Comparison of ENCODE assay signal across 10 mouse cellular contexts in genomic region chr16:93770271-93770926, GRCm38 (mm10). TPM values are rescaled to one million over a fixed set of nuclear protein-coding genes. Genes with fewer than 3 reads are reported as not detected.
DNase-seq lines count a peak whose midpoint lies in the region; ATAC-seq lines count a peak whose summit lies in the region.
"Had no signal": no experiment of that assay in that cellular context is flagged by ENCODE, and none has a peak within 500 bp of the region (broad histone marks: within the 10 kb centered on the region; RNA-seq: fewer than 3 reads in every experiment).

No protein-coding gene starts in this region.

- H3K27me3 ChIP-seq in forebrain, embryonic 10.5 days (ENCODE audit: poor library complexity, severe bottlenecking), result no peaks in the 10 kb centered on the region
- H3K27me3 ChIP-seq in forebrain, embryonic 11.5 days (ENCODE audit: control insufficient read depth, insufficient read depth, low read length), result no peaks in the 10 kb centered on the region
- H3K27me3 ChIP-seq in midbrain, embryonic 13.5 days, result no peaks in the 10 kb centered on the region
- no peaks in the 10 kb centered on the region for H3K27me3 ChIP-seq in midbrain, embryonic 10.5 days (ENCODE audit: low read depth, poor library complexity, severe bottlenecking)
- H3K27me3 ChIP-seq in stomach, embryonic 15.5 days (replicated peaks), result no peaks in the 10 kb centered on the region
- H3K27me3 ChIP-seq in hindbrain, embryonic 13.5 days, result no peaks in the 10 kb centered on the region

- peaks cover 5% of the 10 kb centered on the region for H3K4me1 ChIP-seq in forebrain, embryonic 10.5 days
- H3K4me1 ChIP-seq in forebrain, embryonic 11.5 days (replicated peaks; ENCODE audit: control insufficient read depth, insufficient read depth, low read length), result no peaks in the 10 kb centered on the region
- H3K4me1 ChIP-seq in midbrain, embryonic 13.5 days (replicated peaks), result no peaks in the 10 kb centered on the region
- 0 out of 2 replicates have a peak, but pooled peaks cover 3% of the 10 kb centered on the region for H3K4me1 ChIP-seq in midbrain, embryonic 10.5 days
- H3K4me1 ChIP-seq in stomach, embryonic 15.5 days, result no peaks in the 10 kb centered on the region; the same call in 1 of the 2 replicates
- 0 out of 2 replicates have a peak, but pooled peaks cover 3% of the 10 kb centered on the region for H3K4me1 ChIP-seq in hindbrain, embryonic 13.5 days (replicated peaks)

- H3K36me3 ChIP-seq in forebrain, embryonic 10.5 days (replicated peaks), result no peaks in the 10 kb centered on the region
- H3K36me3 ChIP-seq in forebrain, embryonic 11.5 days (ENCODE audit: control insufficient read depth, insufficient read depth, low read length), result no peaks in the 10 kb centered on the region
- H3K36me3 ChIP-seq in midbrain, embryonic 13.5 days, result peaks cover 71% of the 10 kb centered on the region
- peaks cover 20% of the 10 kb centered on the region for H3K36me3 ChIP-seq in midbrain, embryonic 10.5 days
- H3K36me3 ChIP-seq in stomach, embryonic 15.5 days, result no peaks in the 10 kb centered on the region
- peaks cover 80% of the 10 kb centered on the region for H3K36me3 ChIP-seq in hindbrain, embryonic 13.5 days

- 0 out of 2 replicates have a peak overlapping the region, but pooled peaks have one; percentile 26 for H3K27ac ChIP-seq in forebrain, embryonic 10.5 days
- no peak overlapping the region for H3K27ac ChIP-seq in forebrain, embryonic 11.5 days (ENCODE audit: low read depth, low read length)
- H3K27ac ChIP-seq in midbrain, embryonic 13.5 days, result no peak overlapping the region
- no peak overlapping the region; the same call in 1 of the 2 replicates for H3K27ac ChIP-seq in midbrain, embryonic 10.5 days (replicated peaks)
- H3K27ac ChIP-seq in stomach, embryonic 15.5 days, result no peak overlapping the region
- no peak overlapping the region for H3K27ac ChIP-seq in hindbrain, embryonic 13.5 days

- H3K9ac ChIP-seq in forebrain, embryonic 11.5 days (ENCODE audit: low read length), result no peak overlapping the region
- no peak overlapping the region for H3K9ac ChIP-seq in midbrain, embryonic 13.5 days (replicated peaks)
- H3K9ac ChIP-seq in stomach, embryonic 15.5 days, result no peak overlapping the region
- H3K9ac ChIP-seq in hindbrain, embryonic 13.5 days, result no peak overlapping the region

- ATAC-seq in forebrain, embryonic 11.5 days (replicated peaks; ENCODE audit: low FRiP score), result no peak
- 0 out of 2 replicates have a peak, but pooled peaks have one; percentile 45 for ATAC-seq in midbrain, embryonic 13.5 days
- peak; percentile 44 for ATAC-seq in stomach, embryonic 15.5 days (ENCODE audit: insufficient read depth, low FRiP score, low read depth)
- ATAC-seq in hindbrain, embryonic 13.5 days (ENCODE audit: low FRiP score), result no peak

- no peaks in the 10 kb centered on the region for H3K9me3 ChIP-seq in forebrain, embryonic 10.5 days
- H3K9me3 ChIP-seq in forebrain, embryonic 11.5 days (ENCODE audit: control insufficient read depth, low read length), result no peaks in the 10 kb centered on the region
- H3K9me3 ChIP-seq in midbrain, embryonic 13.5 days, result no peaks in the 10 kb centered on the region
- H3K9me3 ChIP-seq in midbrain, embryonic 10.5 days (replicated peaks), result no peaks in the 10 kb centered on the region
- no peaks in the 10 kb centered on the region for H3K9me3 ChIP-seq in stomach, embryonic 15.5 days
- no peaks in the 10 kb centered on the region for H3K9me3 ChIP-seq in hindbrain, embryonic 13.5 days
- H3K9me3 ChIP-seq: megakaryocyte, embryonic 14.5 days had no signal

- no peak overlapping the region for H3K4me3 ChIP-seq in forebrain, embryonic 10.5 days
- H3K4me3 ChIP-seq in forebrain, embryonic 11.5 days (ENCODE audit: low read depth, low read length), result no peak overlapping the region
- no peak overlapping the region for H3K4me3 ChIP-seq in midbrain, embryonic 13.5 days (replicated peaks)
- no peak overlapping the region for H3K4me3 ChIP-seq in midbrain, embryonic 10.5 days
- H3K4me3 ChIP-seq in stomach, embryonic 15.5 days (replicated peaks), result no peak overlapping the region
- no peak overlapping the region for H3K4me3 ChIP-seq in hindbrain, embryonic 13.5 days
- H3K4me3 ChIP-seq: megakaryocyte, embryonic 14.5 days had no signal

- no peak overlapping the region for H3K4me2 ChIP-seq in forebrain, embryonic 11.5 days (ENCODE audit: low read depth, low read length, severe bottlenecking)
- no peak overlapping the region for H3K4me2 ChIP-seq in midbrain, embryonic 13.5 days (replicated peaks)
- H3K4me2 ChIP-seq in stomach, embryonic 15.5 days, result no peak overlapping the region
- no peak overlapping the region for H3K4me2 ChIP-seq in hindbrain, embryonic 13.5 days

- no peak for DNase-seq in forebrain, embryonic 10.5 days (ENCODE audit: extremely low spot score, low spot score)
- no peak for DNase-seq in forebrain, embryonic 11.5 days (ENCODE audit: low spot score)
- no peak for DNase-seq in midbrain, embryonic 10.5 days (ENCODE audit: low spot score)
- DNase-seq in kidney, postnatal 36 days, result peak; percentile 58 to 79
- DNase-seq in spleen, postnatal 36 days (ENCODE audit: low spot score in 2 of 2), result no peak
- DNase-seq: right cerebral cortex, adult 18-20 months had no signal

- WGBS in forebrain, embryonic 10.5 days, result 72% methylated on average over 32 of the region's 32 CpGs
- 76% methylated on average over 32 of the region's 32 CpGs for WGBS in forebrain, embryonic 11.5 days
- 71% methylated on average over 32 of the region's 32 CpGs for WGBS in midbrain, embryonic 13.5 days
- WGBS in midbrain, embryonic 10.5 days, result 75% methylated on average over 32 of the region's 32 CpGs
- 68% methylated on average over 32 of the region's 32 CpGs for WGBS in stomach, embryonic 15.5 days
- 68% methylated on average over 32 of the region's 32 CpGs for WGBS in hindbrain, embryonic 13.5 days

RNA-seq across cellular contexts. Expression of gene Dop1b, which starts 58.7 kb away (rescaled TPM):
- polyA plus RNA-seq in forebrain, embryonic 10.5 days (2016; fragmentation: Nextera tagmentation; extraction: Ambion mirVana), result 5.5 and 6.5 TPM in 2 replicates
- 11.5 and 15.5 TPM in 2 replicates for polyA plus RNA-seq in forebrain, embryonic 11.5 days (2014; fragmentation: Nextera tagmentation; extraction: Ambion mirVana)
- 29.6 and 32.4 TPM in 2 replicates for polyA plus RNA-seq in midbrain, embryonic 13.5 days (2015; fragmentation: Nextera tagmentation; extraction: Ambion mirVana)
- polyA plus RNA-seq in midbrain, embryonic 10.5 days (2016; fragmentation: Nextera tagmentation; extraction: Ambion mirVana), result 8.9 and 12.9 TPM in 2 replicates
- 17.8 and 20.5 TPM in 2 replicates for polyA plus RNA-seq in stomach, embryonic 15.5 days (2015; fragmentation: Nextera tagmentation; extraction: Ambion mirVana)
- 31.0 and 32.2 TPM in 2 replicates for polyA plus RNA-seq in hindbrain, embryonic 13.5 days (2015; fragmentation: Nextera tagmentation; extraction: Ambion mirVana)

Comparison
In these comparisons a context has a peak if more than half of its experiments do, and no peak if none do; other contexts are left out.
1. DNase-seq: peak in kidney, postnatal 36 days (2 of 2); none in forebrain, embryonic 10.5 days (single experiment), forebrain, embryonic 11.5 days (single experiment), midbrain, embryonic 10.5 days (single experiment) and spleen, postnatal 36 days (0 of 2).
2. ATAC-seq: peak in midbrain, embryonic 13.5 days (single experiment) and stomach, embryonic 15.5 days (single experiment); none in forebrain, embryonic 11.5 days (single experiment) and hindbrain, embryonic 13.5 days (single experiment).